7 mouse cellular contexts compared by ENCODE assay signal in the genomic region with DNA sequence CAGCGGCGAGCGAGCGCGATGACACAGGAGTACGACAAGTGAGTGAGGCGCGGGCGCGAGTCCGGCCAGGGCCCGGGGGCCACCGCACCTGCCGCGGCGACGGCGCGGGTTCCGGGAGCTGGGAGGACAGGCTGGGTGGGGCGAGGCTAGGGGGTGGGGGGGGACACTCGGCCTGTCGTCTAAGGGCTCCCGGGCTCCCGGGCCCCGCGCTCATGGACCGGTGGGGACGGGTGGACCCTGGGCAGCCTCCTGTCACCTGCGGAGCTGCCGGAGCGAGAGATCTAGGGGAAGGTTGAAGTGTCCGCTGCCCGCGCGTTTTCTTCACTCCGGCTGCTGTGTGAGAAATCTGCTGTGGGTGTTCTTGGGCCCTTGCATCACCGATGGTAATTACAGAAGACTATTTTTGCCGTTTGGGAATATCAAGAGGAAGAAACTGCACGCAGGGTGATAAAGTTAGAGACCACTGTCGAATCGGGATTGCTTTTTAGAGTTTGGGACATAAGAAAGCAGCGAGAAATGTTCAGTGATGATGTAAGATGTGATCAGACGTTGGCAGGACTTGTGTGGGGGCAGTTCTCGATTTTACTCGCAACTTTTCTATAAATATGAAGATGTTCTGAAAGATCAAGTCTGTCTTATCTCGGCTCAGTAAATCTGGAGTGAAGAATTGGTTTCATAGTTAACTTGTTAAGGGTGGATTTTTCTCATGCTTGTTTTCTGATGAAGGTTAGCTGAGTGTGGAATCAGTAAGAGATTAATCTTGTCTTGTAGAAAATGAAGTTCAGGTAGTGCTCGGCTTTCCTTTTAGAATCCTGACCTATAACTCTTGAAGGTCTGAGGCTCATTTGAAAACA. TPM values are rescaled to one million over a fixed set of nuclear protein-coding genes. Genes with fewer than 3 reads are reported as not detected.
DNase-seq lines count a peak whose midpoint lies in the region; TF ChIP-seq lines count a peak whose summit lies in the region.

No protein-coding gene starts in this region.

- H3K9me3 ChIP-seq in hindbrain, embryonic 10.5 days, result peaks cover 5% of the 10 kb centered on the region; the same call in 1 of the 2 replicates

- no peaks in the 10 kb centered on the region for H3K79me2 ChIP-seq in macrophage (ENCODE audit: inconsistent target)

- peak overlapping the region; percentile 78 for H3K27ac ChIP-seq in left cerebral cortex, adult 2 months
- no peak overlapping the region for H3K27ac ChIP-seq in bone marrow macrophage, adult 2 months (ENCODE audit: insufficient read depth, low read depth, low read length)
- peak overlapping the region; percentile 69; the same call in 1 of the 2 replicates for H3K27ac ChIP-seq in hindbrain, embryonic 10.5 days
- no peak overlapping the region for H3K27ac ChIP-seq in macrophage

- H3K36me3 ChIP-seq in hindbrain, embryonic 10.5 days, result no peaks in the 10 kb centered on the region
- H3K36me3 ChIP-seq in macrophage (ENCODE audit: inconsistent target), result no peaks in the 10 kb centered on the region

- peak overlapping the region; percentile 63 for H3K4me3 ChIP-seq in left cerebral cortex, adult 2 months
- H3K4me3 ChIP-seq in bone marrow macrophage, adult 2 months (ENCODE audit: insufficient read depth, low read length), result peak overlapping the region; percentile 75
- H3K4me3 ChIP-seq in hindbrain, embryonic 10.5 days, result peak overlapping the region; percentile 68
- peak overlapping the region; percentile 4; the same call in 1 of the 2 replicates for H3K4me3 ChIP-seq in macrophage (ENCODE audit: inconsistent target)

- DNase-seq in left cerebral cortex, adult 2 months (ENCODE audit: extremely low spot score in 1 of 2, low spot score in 2 of 2), result no peak
- DNase-seq in left cerebral cortex, adult 8-10 months (ENCODE audit: low spot score in 2 of 2), result no peak
- no peak for DNase-seq in hindbrain, embryonic 10.5 days (ENCODE audit: low spot score)
- DNase-seq in retina, embryonic 14.5 days (ENCODE audit: low spot score), result no peak
- no peak for DNase-seq in cerebellum, adult 8-10 months

- no peaks in the 10 kb centered on the region for H3K4me1 ChIP-seq in bone marrow macrophage, adult 2 months (ENCODE audit: control insufficient read depth, insufficient read depth, low read length)
- H3K4me1 ChIP-seq in hindbrain, embryonic 10.5 days (replicated peaks), result peaks cover 13% of the 10 kb centered on the region

- 6% methylated on average over 48 of the region's 48 CpGs for WGBS in hindbrain, embryonic 10.5 days
- 8% methylated on average over 48 of the region's 48 CpGs for WGBS in macrophage (ENCODE audit: missing documents)

- no peak for TF ChIP-seq CTCF in left cerebral cortex, adult 2 months (IDR thresholded peaks at IDR 0.05)
- TF ChIP-seq CTCF in bone marrow macrophage, adult 2 months (IDR thresholded peaks at IDR 0.05; ENCODE audit: low read depth, low read length), result no peak

- peaks cover 51% of the 10 kb centered on the region for H3K27me3 ChIP-seq in hindbrain, embryonic 10.5 days (ENCODE audit: insufficient read depth, poor library complexity, severe bottlenecking)

- intact Hi-C loops in left cerebral cortex, adult 2 months (cut with DNase I), result loop anchor here (1.0 kb wide), 1 partner anchor 74 kb away; a partner anchor contains a TSS

- no peak for TF ChIP-seq POLR2A in bone marrow macrophage, adult 2 months (IDR thresholded peaks at IDR 0.05; ENCODE audit: borderline replicate concordance, low read depth, low read length)

RNA-seq across cellular contexts. Expression of a gene that starts 0.6 kb away (rescaled TPM):
- total RNA-seq in left cerebral cortex, adult 2 months (2021), result 10 to 100 TPM; 13.1 to 13.2 TPM
- 10 to 100 TPM in 3 of 4 experiments, 1 to 10 TPM in 1; 8.6 to 11.3 (median 10.5) TPM for total RNA-seq in left cerebral cortex, adult 8-10 months (2022)
- not detected in 2 replicates for polyA plus RNA-seq in bone marrow macrophage, adult 2 months (2012; ENCODE audit: insufficient read depth, insufficient read length, missing spikeins)
- polyA plus RNA-seq in hindbrain, embryonic 10.5 days (2016; fragmentation: Nextera tagmentation; extraction: Ambion mirVana), result 0.21 and 0.58 TPM in 2 replicates
- 10 to 100 TPM in 3 of 26 experiments, 1 to 10 TPM in 9, under 1 TPM in 14; 0.23 to 27.0 (median 0.97) TPM for total RNA-seq in macrophage (2018; cell fraction: chromatin; rRNA removed)
- 1 to 10 TPM in 2 of 26 experiments, under 1 TPM in 17, not detected in 7; 0.03 to 1.2 (median 0.10) TPM for total RNA-seq in macrophage (2018; cell fraction: cytosol; rRNA removed)
- total RNA-seq in macrophage (2018; cell fraction: nucleus; rRNA removed), result 10 to 100 TPM in 3 of 26 experiments, 1 to 10 TPM in 5, under 1 TPM in 16, not detected in 2; 0.16 to 18.9 (median 0.49) TPM
- polyA plus RNA-seq in macrophage (2018), result 0.10 to 0.42 TPM in 2 of 3 replicates, not detected in the other

Comparison
In these comparisons a context has a peak if more than half of its experiments do, and no peak if none do; other contexts are left out.
1. H3K27ac ChIP-seq: peak in left cerebral cortex, adult 2 months (single experiment) and hindbrain, embryonic 10.5 days (single experiment); none in bone marrow macrophage, adult 2 months (single experiment) and macrophage (single experiment).
2. H3K4me3 ChIP-seq: peak in every context shown above with its lines; median percentile 75 in bone marrow macrophage, adult 2 months; 68 in hindbrain, embryonic 10.5 days; 63 in left cerebral cortex, adult 2 months; 4 in macrophage.